Mouse (Mus musculus) midbrain, embryonic 12.5 days (tissue): ENCODE results near the gene Ankrd33b. TPM values are rescaled to one million over a fixed set of nuclear protein-coding genes. Genes with fewer than 3 reads are reported as not detected.

Experiments
- ATAC-seq: fragments of 200-750 bp; cut with Nextera tagmentation; 2 replicates; pipeline ENCODE4 v1.8.0; 2017; ENCODE audit warnings: low read depth, moderate TSS enrichment, moderate library complexity; ENCODE audit not compliant: low FRiP score
- H3K27ac ChIP-seq: fragments of 300-500 bp; sonication (generic); replicated peaks from 2 replicates; pipeline ENCODE4 v1.5.1; 2016; ENCODE audit warnings: mild to moderate bottlenecking
- H3K27me3 ChIP-seq: fragments of 300-500 bp; sonication (generic); 2 replicates; pipeline ENCODE4 v1.6.1; 2016; ENCODE audit warnings: mild to moderate bottlenecking
- H3K36me3 ChIP-seq: fragments of 300-500 bp; sonication (generic); 2 replicates; pipeline ENCODE4 v1.6.1; 2016
- H3K4me1 ChIP-seq: fragments of 300-500 bp; sonication (generic); 2 replicates; pipeline ENCODE4 v1.6.1; 2016
- H3K4me2 ChIP-seq: fragments of 300-500 bp; sonication (generic); replicated peaks from 2 replicates; pipeline ENCODE4 v1.6.1; 2016; ENCODE audit warnings: mild to moderate bottlenecking, moderate library complexity
- H3K4me3 ChIP-seq: fragments of 300-500 bp; sonication (generic); 2 replicates; pipeline ENCODE4 v1.5.1; 2016; ENCODE audit warnings: mild to moderate bottlenecking
- H3K9ac ChIP-seq: fragments of 300-500 bp; sonication (generic); replicated peaks from 2 replicates; pipeline ENCODE4 v1.6.1; 2016; ENCODE audit warnings: mild to moderate bottlenecking, moderate library complexity
- H3K9me3 ChIP-seq: fragments of 300-500 bp; sonication (generic); 2 replicates; pipeline ENCODE4 v1.6.1; 2016; ENCODE audit warnings: mild to moderate bottlenecking
- WGBS: fragments of 180-500 bp; shearing (Covaris S2); methylation state at CpG from one replicate; pipeline ENCODE4 v1.1.7; 2016; 5-methylcytosine and 5-hydroxymethylcytosine counted together
- polyA plus RNA-seq: library from polyadenylated mRNA; unstranded; fragments of >200 nt; fragmentation: Nextera tagmentation; extraction: Ambion mirVana; gene quantifications from 2 replicates; pipeline ENCODE4 v1.2.1, GENCODE M21; 2016

Gene Ankrd33b
- polyA plus RNA-seq, 1 experiment from 2014 or later = 0.71 TPM

- Histone ChIP-seq H3K36me3 (no peaks in the 10 kb centered on the region), H3K9me3 (no peaks in the 10 kb centered on the region), H3K4me2 (peak overlapping the region; percentile 100), H3K4me1 (peaks cover 26% of the 10 kb centered on the region), H3K9ac (peak overlapping the region; percentile 58), H3K4me3 (peak overlapping the region; percentile 51), H3K27me3 (peaks cover 85% of the 10 kb centered on the region), H3K27ac (no peak overlapping the region)
- peak; percentile 59 for ATAC-seq
- under 1% methylated on average over 70 of the region's 72 CpGs for WGBS
These were observed 688 bp downstream of the Ankrd33b start for GRCm38 (mm10) chr15:31366596-31367480.

DNA sequence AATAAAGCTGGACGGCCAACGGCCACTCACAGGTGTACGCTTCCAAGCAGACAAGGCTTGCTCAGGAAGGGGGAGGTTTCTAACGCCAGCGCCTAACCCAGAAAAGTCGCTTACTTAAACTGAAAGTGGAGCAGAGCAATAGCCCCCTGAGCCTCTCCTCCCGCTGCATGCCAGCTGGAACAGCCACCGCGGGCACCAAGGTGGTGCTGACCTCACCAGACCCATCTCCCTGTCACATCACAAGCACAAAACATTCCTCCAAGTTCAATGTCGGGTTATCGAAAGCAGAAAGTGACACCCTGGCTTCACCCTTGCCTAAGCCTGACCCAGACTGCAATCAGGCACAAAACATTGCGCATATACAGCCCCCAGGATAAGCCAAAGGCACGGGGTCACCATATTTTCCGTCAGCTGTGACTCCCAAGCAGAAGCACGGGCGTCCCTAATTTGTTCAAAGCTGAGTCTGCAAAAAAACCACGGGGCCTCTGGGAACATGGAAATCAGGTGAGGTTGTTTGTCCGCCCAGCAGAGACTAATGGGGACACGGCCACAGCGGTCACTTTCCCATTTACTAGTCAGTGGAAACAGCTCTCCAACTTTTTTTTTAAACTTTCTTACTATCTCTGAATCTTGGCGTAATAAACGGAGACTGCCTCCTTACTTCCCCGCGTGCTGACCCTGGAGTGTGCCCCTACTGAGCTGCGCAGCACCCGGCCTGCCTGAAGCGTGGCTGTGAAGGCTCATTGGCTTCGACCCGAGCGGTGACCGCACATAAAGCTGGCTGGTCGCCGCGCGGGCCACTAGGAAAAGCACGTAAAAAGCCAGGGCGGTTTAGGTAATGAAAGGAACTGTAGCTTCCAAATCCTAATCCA, 1.6 kb downstream of the Ankrd33b start:
- ATAC-seq = no peak
- peaks cover 26% of the 10 kb centered on the region for H3K4me1 ChIP-seq
- peaks cover 85% of the 10 kb centered on the region for H3K27me3 ChIP-seq
- peak overlapping the region; percentile 100 for H3K4me2 ChIP-seq
- no peak overlapping the region for H3K27ac ChIP-seq
- 3% methylated on average over 37 of the region's 37 CpGs for WGBS
- peak overlapping the region; percentile 51 for H3K4me3 ChIP-seq
- H3K9me3 ChIP-seq = no peaks in the 10 kb centered on the region
- H3K36me3 ChIP-seq = no peaks in the 10 kb centered on the region
- peak overlapping the region; percentile 58; the same call in 1 of the 2 replicates for H3K9ac ChIP-seq

GRCm38 (mm10) chr15:31365041-31365719, 2.3 kb downstream of the Ankrd33b start:
- H3K9ac ChIP-seq = no peak overlapping the region
- H3K27me3 ChIP-seq = peaks cover 80% of the 10 kb centered on the region
- H3K4me2 ChIP-seq = peak overlapping the region; percentile 100
- H3K27ac ChIP-seq = no peak overlapping the region
- peaks cover 26% of the 10 kb centered on the region for H3K4me1 ChIP-seq
- ATAC-seq = no peak
- no peaks in the 10 kb centered on the region for H3K9me3 ChIP-seq
- WGBS = 19% methylated on average over 11 of the region's 11 CpGs
- H3K4me3 ChIP-seq = peak overlapping the region; percentile 51
- H3K36me3 ChIP-seq = no peaks in the 10 kb centered on the region

DNA sequence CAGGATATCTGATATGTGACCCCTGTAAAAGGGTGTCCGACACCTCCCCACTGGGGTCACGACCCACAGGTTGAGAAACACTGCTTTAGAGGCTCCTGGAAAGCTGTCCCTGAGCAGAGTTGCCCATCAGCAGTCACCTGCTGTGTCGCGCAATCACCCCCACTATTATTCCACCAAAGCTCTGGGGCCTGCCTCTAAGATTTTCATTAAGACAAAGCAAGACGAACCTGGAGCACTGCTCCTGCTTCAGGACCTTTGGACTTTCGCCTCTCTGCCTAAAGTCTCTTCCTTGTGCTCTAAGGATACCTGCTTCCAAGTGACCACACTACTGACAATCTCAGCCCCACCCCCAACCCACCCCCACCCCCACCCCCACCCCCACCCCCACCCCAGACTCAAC, 3.1 kb downstream of the Ankrd33b start:
- H3K27ac ChIP-seq = no peak overlapping the region
- 48% methylated on average over 6 of the region's 6 CpGs for WGBS
- peaks cover 75% of the 10 kb centered on the region for H3K27me3 ChIP-seq
- no peak overlapping the region for H3K4me2 ChIP-seq
- no peaks in the 10 kb centered on the region for H3K9me3 ChIP-seq
- ATAC-seq = no peak
- H3K36me3 ChIP-seq = no peaks in the 10 kb centered on the region
- H3K4me3 ChIP-seq = no peak overlapping the region
- H3K9ac ChIP-seq = no peak overlapping the region
- H3K4me1 ChIP-seq = peaks cover 26% of the 10 kb centered on the region

- Histone ChIP-seq H3K9ac (no peak overlapping the region), H3K9me3 (no peaks in the 10 kb centered on the region), H3K4me3 (no peak overlapping the region), H3K27me3 (peaks cover 70% of the 10 kb centered on the region), H3K36me3 (no peaks in the 10 kb centered on the region), H3K4me1 (peaks cover 26% of the 10 kb centered on the region), H3K27ac (no peak overlapping the region), H3K4me2 (no peak overlapping the region)
- no peak for ATAC-seq
- WGBS = 71% methylated on average over 8 of the region's 8 CpGs
These were observed 3.6 kb downstream of the Ankrd33b start for GRCm38 (mm10) chr15:31363981-31364361.

- H3K9ac ChIP-seq = no peak overlapping the region
- 84% methylated on average over 13 of the region's 13 CpGs for WGBS
- no peak overlapping the region for H3K27ac ChIP-seq
- peaks cover 65% of the 10 kb centered on the region for H3K27me3 ChIP-seq
- no peak overlapping the region for H3K4me2 ChIP-seq
- H3K36me3 ChIP-seq = no peaks in the 10 kb centered on the region
- H3K4me1 ChIP-seq = peaks cover 26% of the 10 kb centered on the region
- ATAC-seq = no peak
- H3K9me3 ChIP-seq = no peaks in the 10 kb centered on the region
- H3K4me3 ChIP-seq = no peak overlapping the region
These were observed 4.1 kb downstream of the Ankrd33b start for GRCm38 (mm10) chr15:31363241-31363980.

GRCm38 (mm10) chr15:31361259-31361853, 6.2 kb downstream of the Ankrd33b start:
- Histone ChIP-seq H3K27ac (no peak overlapping the region), H3K9ac (no peak overlapping the region), H3K4me2 (no peak overlapping the region), H3K4me1 (peaks cover 8% of the 10 kb centered on the region), H3K9me3 (no peaks in the 10 kb centered on the region), H3K36me3 (no peaks in the 10 kb centered on the region), H3K27me3 (peaks cover 44% of the 10 kb centered on the region), H3K4me3 (no peak overlapping the region)
- ATAC-seq = no peak
- WGBS = 82% methylated on average over 9 of the region's 9 CpGs

- Histone ChIP-seq H3K9ac (no peak overlapping the region), H3K27ac (no peak overlapping the region), H3K9me3 (no peaks in the 10 kb centered on the region), H3K4me3 (no peak overlapping the region), H3K4me2 (no peak overlapping the region), H3K36me3 (no peaks in the 10 kb centered on the region), H3K27me3 (peaks cover 37% of the 10 kb centered on the region), H3K4me1 (0 out of 2 replicates have a peak, but pooled peaks cover under 1% of the 10 kb centered on the region)
- no peak for ATAC-seq
- 76% methylated on average over 6 of the region's 6 CpGs for WGBS
These were observed 6.9 kb downstream of the Ankrd33b start for GRCm38 (mm10) chr15:31360593-31360992.

DNA sequence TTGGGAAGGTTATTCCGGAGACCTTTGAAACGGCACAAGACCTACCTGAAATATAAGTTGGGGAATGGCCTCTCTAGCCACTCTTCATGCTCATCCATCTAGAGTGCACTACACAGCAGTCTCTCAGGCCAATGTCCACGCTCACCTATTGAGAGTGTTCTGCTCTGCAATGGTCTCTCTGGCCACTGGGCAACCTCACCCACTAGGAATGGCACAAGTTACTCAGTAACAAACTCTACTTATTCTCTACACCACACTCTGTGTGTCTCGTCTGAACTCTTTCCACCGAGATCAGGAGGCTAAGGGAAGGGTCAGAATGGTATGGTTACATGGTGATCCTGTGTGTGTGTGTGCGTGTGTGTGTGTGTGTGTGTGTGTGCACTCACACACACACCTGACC, 7.7 kb downstream of the Ankrd33b start:
- H3K27me3 ChIP-seq = peaks cover 29% of the 10 kb centered on the region
- 87% methylated on average over 6 of the region's 6 CpGs for WGBS
- H3K27ac ChIP-seq = no peak overlapping the region
- no peaks in the 10 kb centered on the region for H3K36me3 ChIP-seq
- no peak overlapping the region for H3K4me3 ChIP-seq
- H3K4me1 ChIP-seq = no peaks in the 10 kb centered on the region
- no peak overlapping the region for H3K9ac ChIP-seq
- no peak for ATAC-seq
- H3K4me2 ChIP-seq = no peak overlapping the region
- no peaks in the 10 kb centered on the region for H3K9me3 ChIP-seq

- H3K36me3 ChIP-seq = no peaks in the 10 kb centered on the region
- H3K27ac ChIP-seq = no peak overlapping the region
- no peak overlapping the region for H3K4me3 ChIP-seq
- peaks cover 9% of the 10 kb centered on the region; the same call in 1 of the 2 replicates for H3K27me3 ChIP-seq
- no peak overlapping the region for H3K9ac ChIP-seq
- no peaks in the 10 kb centered on the region for H3K9me3 ChIP-seq
- no peak for ATAC-seq
- H3K4me2 ChIP-seq = no peak overlapping the region
- no peaks in the 10 kb centered on the region for H3K4me1 ChIP-seq
- WGBS = 87% methylated on average over 13 of the region's 13 CpGs
These were observed 14.8 kb downstream of the Ankrd33b start for GRCm38 (mm10) chr15:31352494-31353279.
